Mouse (Mus musculus) heart, adult 2 months (tissue): ENCODE measurements around the gene Slc28a3.

Experiments used
- CTCF ChIP-seq: fragments of 200-600 bp; IDR thresholded peaks from 2 replicates; pipeline ENCODE4 v1.8.1; 2022; ENCODE audit warnings: antibody characterized with exemption, mild to moderate bottlenecking, moderate library complexity
- EP300 ChIP-seq: fragments of 200-500 bp; IDR thresholded peaks from 2 replicates; pipeline ENCODE4 v1.6.1; 2011; ENCODE audit warnings: low read depth, low read length, control low read depth; ENCODE audit not compliant: insufficient read depth
- POLR2A ChIP-seq: fragments of 200-500 bp; IDR thresholded peaks from 2 replicates; pipeline ENCODE4 v1.6.1; 2011; ENCODE audit warnings: mild to moderate bottlenecking, low read depth, low read length, control low read depth; ENCODE audit not compliant: insufficient read depth

GRCm38 (mm10) chr13:58543688-58544408, 66.8 kb downstream of the Slc28a3 start:
- TF ChIP-seq CTCF (no peak), EP300 (no peak), POLR2A (no peak)
